Mouse (Mus musculus) MEL (cell line): ENCODE measurements at regions not wholly inside any gene's neighbourhood (a gene's known extent, or its start where the extent isn't known, plus 50 kb on each side); places are given as distances from the start of the nearest gene placed in this dataset.

Experiments
- DNase-seq: peaks from one replicate; pipeline ENCODE4 v3.0.0; 2011; ENCODE audit warnings: low read depth, low spot score
- H3K27ac ChIP-seq: 2 replicates; pipeline ENCODE4 v1.5.1; 2012; ENCODE audit warnings: low read depth, mild to moderate bottlenecking, control low read depth, low read length, moderate library complexity; ENCODE audit not compliant: control insufficient read depth
- H3K27me3 ChIP-seq, 2 experiments: fragments of 150-350 bp in 1 of 2; sonication (generic) in 1 of 2; 2 replicates each; pipeline ENCODE4 v1.6.1; 2012; ENCODE audit warnings: low read length in 2 of 2, mild to moderate bottlenecking in 2 of 2, improper control_type of control experiment in 1 of 2, moderate library complexity in 1 of 2; ENCODE audit not compliant: insufficient read depth in 2 of 2, control insufficient read depth in 1 of 2
- H3K36me3 ChIP-seq, 2 experiments: 2 replicates each; pipeline ENCODE4 v1.6.1; 2012 to 2014; ENCODE audit warnings: low read length in 2 of 2, improper control_type of control experiment in 1 of 2, inconsistent platforms in 1 of 2, mild to moderate bottlenecking in 1 of 2; ENCODE audit not compliant: insufficient read depth in 2 of 2, control insufficient read depth in 1 of 2
- H3K4me1 ChIP-seq, 2 experiments: fragments of 150-350 bp in 1 of 2; sonication (generic) in 1 of 2; 2 replicates each; pipeline ENCODE4 v1.6.1; 2012; ENCODE audit warnings: low read length in 2 of 2, improper control_type of control experiment in 1 of 2, mild to moderate bottlenecking in 1 of 2; ENCODE audit not compliant: insufficient read depth in 2 of 2, control insufficient read depth in 1 of 2
- H3K4me3 ChIP-seq, 2 experiments: fragments of 150-350 bp in 1 of 2; sonication (generic) in 1 of 2; 2 replicates each; pipeline ENCODE4 v1.5.1; 2012; ENCODE audit warnings: low read depth in 2 of 2, low read length in 2 of 2, mild to moderate bottlenecking in 2 of 2, moderate library complexity in 2 of 2, control low read depth in 1 of 2, improper control_type of control experiment in 1 of 2; ENCODE audit not compliant: control insufficient read depth in 1 of 2, insufficient read depth in 1 of 2
- H3K79me2 ChIP-seq: 2 replicates; pipeline ENCODE4 v1.6.1; 2012; ENCODE audit warnings: mild to moderate bottlenecking, low read length, moderate library complexity; ENCODE audit not compliant: control insufficient read depth, poor library complexity, insufficient read depth
- H3K9ac ChIP-seq: 2 replicates; pipeline ENCODE4 v1.6.1; 2012; ENCODE audit warnings: low read depth, mild to moderate bottlenecking, control low read depth, low read length, moderate library complexity; ENCODE audit not compliant: control insufficient read depth, poor library complexity, severe bottlenecking
- H3K9me3 ChIP-seq: fragments of 150-350 bp; sonication (generic); replicated peaks from 2 replicates; pipeline ENCODE4 v1.6.1; 2012; ENCODE audit warnings: mild to moderate bottlenecking, low read length, improper control_type of control experiment, moderate library complexity; ENCODE audit not compliant: insufficient read depth
- CHD2 ChIP-seq: IDR thresholded peaks from 2 replicates; pipeline ENCODE4 v1.6.1; 2011; ENCODE audit warnings: low read length, improper control_type of control experiment
- CTCF ChIP-seq, 3 experiments: IDR thresholded peaks in 2 of 3; conservative IDR thresholded peaks in 1 of 3; 2 replicates each; pipeline ENCODE4 v1.5.1; 2011 to 2012; ENCODE audit warnings: low read length in 3 of 3, low read depth in 2 of 3, mild to moderate bottlenecking in 2 of 3, improper control_type of control experiment in 1 of 3, inconsistent platforms in 1 of 3, mixed read lengths in 1 of 3, moderate library complexity in 1 of 3; ENCODE audit not compliant: control insufficient read depth in 1 of 3, insufficient read depth in 1 of 3, poor library complexity in 1 of 3, severe bottlenecking in 1 of 3
- ETS1 ChIP-seq: IDR thresholded peaks from 2 replicates; pipeline ENCODE4 v1.6.1; 2012; ENCODE audit warnings: low read depth, mild to moderate bottlenecking, inconsistent platforms, low read length, improper control_type of control experiment, moderate library complexity
- MAFK ChIP-seq: IDR thresholded peaks from 2 replicates; pipeline ENCODE4 v1.6.1; 2011; ENCODE audit warnings: low read depth, mild to moderate bottlenecking, low read length, improper control_type of control experiment, borderline replicate concordance
- MEF2A ChIP-seq: IDR thresholded peaks from 2 replicates; pipeline ENCODE4 v1.6.1; 2014; ENCODE audit warnings: low read depth, mild to moderate bottlenecking, inconsistent platforms, low read length, improper control_type of control experiment; ENCODE audit not compliant: poor library complexity, insufficient replicate concordance, severe bottlenecking; ENCODE audit errors: extremely low read depth
- MXI1 ChIP-seq: IDR thresholded peaks from 2 replicates; pipeline ENCODE4 v1.6.1; 2011; ENCODE audit warnings: mild to moderate bottlenecking, low read depth, low read length, improper control_type of control experiment
- MYB ChIP-seq: IDR thresholded peaks from 2 replicates; pipeline ENCODE4 v1.6.1; 2011; ENCODE audit warnings: mild to moderate bottlenecking, low read depth, low read length, improper control_type of control experiment
- MYC ChIP-seq: IDR thresholded peaks from 2 replicates; pipeline ENCODE4 v1.6.1; 2011; ENCODE audit warnings: low read depth, mild to moderate bottlenecking, low read length, improper control_type of control experiment, moderate library complexity
- POLR2A ChIP-seq, 2 experiments: IDR thresholded peaks; 2 replicates each; pipeline ENCODE4 v1.6.1; 2011 to 2012; ENCODE audit warnings: low read length in 2 of 2, mild to moderate bottlenecking in 2 of 2, control low read depth in 1 of 2, improper control_type of control experiment in 1 of 2, low read depth in 1 of 2, moderate library complexity in 1 of 2; ENCODE audit not compliant: control insufficient read depth in 1 of 2, insufficient read depth in 1 of 2, poor library complexity in 1 of 2
- RCOR1 ChIP-seq: IDR thresholded peaks from 2 replicates; pipeline ENCODE4 v1.6.1; 2012; ENCODE audit warnings: low read depth, mild to moderate bottlenecking, inconsistent platforms, low read length, improper control_type of control experiment
- TCF12 ChIP-seq: IDR thresholded peaks from 2 replicates; pipeline ENCODE4 v1.6.1; 2014; ENCODE audit warnings: low read depth, mild to moderate bottlenecking, inconsistent platforms, low read length, improper control_type of control experiment, moderate library complexity
- UBTF ChIP-seq: IDR thresholded peaks from 2 replicates; pipeline ENCODE4 v1.6.1; 2012; ENCODE audit warnings: low read depth, mild to moderate bottlenecking, inconsistent platforms, low read length, improper control_type of control experiment, moderate library complexity, borderline replicate concordance; ENCODE audit not compliant: insufficient read depth
- USF1 ChIP-seq: IDR thresholded peaks from 2 replicates; pipeline ENCODE4 v1.6.1; 2014; ENCODE audit warnings: low read depth, mild to moderate bottlenecking, inconsistent platforms, low read length, improper control_type of control experiment, moderate library complexity
- USF2 ChIP-seq, 2 experiments: IDR thresholded peaks; 2 replicates each; pipeline ENCODE4 v1.6.1; 2011 to 2012; ENCODE audit warnings: improper control_type of control experiment in 2 of 2, low read length in 2 of 2, borderline replicate concordance in 1 of 2, inconsistent platforms in 1 of 2, low read depth in 1 of 2, mild to moderate bottlenecking in 1 of 2; ENCODE audit not compliant: insufficient read depth in 1 of 2
- ZC3H11A ChIP-seq: IDR thresholded peaks from 2 replicates; pipeline ENCODE4 v1.6.1; 2012; ENCODE audit warnings: low read depth, mild to moderate bottlenecking, inconsistent platforms, low read length, improper control_type of control experiment
- ZNF384 ChIP-seq: IDR thresholded peaks from 2 replicates; pipeline ENCODE4 v1.6.1; 2012; ENCODE audit warnings: low read depth, mild to moderate bottlenecking, inconsistent platforms, low read length, improper control_type of control experiment

- DNase-seq: no peak
- Histone ChIP-seq H3K4me1 (no peaks in the 10 kb centered on the region), H3K4me3 (no peak overlapping the region), H3K9me3 (no peaks in the 10 kb centered on the region), H3K36me3 (no peaks in the 10 kb centered on the region), H3K9ac (no peak overlapping the region), H3K27ac (no peak overlapping the region), H3K79me2 (no peaks in the 10 kb centered on the region), H3K27me3 (no peaks in the 10 kb centered on the region)
- TF ChIP-seq UBTF: no peak
- no peak for TF ChIP-seq USF1
- TF ChIP-seq ZC3H11A: no peak
- no peak for TF ChIP-seq MYC
- TF ChIP-seq RCOR1: no peak
- TF ChIP-seq ZNF384: no peak
- TF ChIP-seq ETS1: no peak
- TF ChIP-seq CTCF (IDR thresholded peaks at IDR 0.05 in 2 of 3, conservative IDR thresholded peaks at IDR 0.05 in 1 of 3; ENCODE audit: control insufficient read depth in 1 of 3, insufficient read depth in 1 of 3, low read depth in 2 of 3, low read length in 3 of 3, poor library complexity in 1 of 3, severe bottlenecking in 1 of 3): no peak
- TF ChIP-seq POLR2A (IDR thresholded peaks at IDR 0.05; ENCODE audit: control insufficient read depth in 1 of 2, insufficient read depth in 1 of 2, low read depth in 1 of 2, low read length in 2 of 2, poor library complexity in 1 of 2): no peak
- TF ChIP-seq CHD2: no peak
- no peak for TF ChIP-seq MEF2A
- TF ChIP-seq USF2 (IDR thresholded peaks at IDR 0.05; ENCODE audit: borderline replicate concordance in 1 of 2, insufficient read depth in 1 of 2, low read depth in 1 of 2, low read length in 2 of 2): no peak
- no peak for TF ChIP-seq MYB
- TF ChIP-seq MXI1: no peak
- TF ChIP-seq TCF12: no peak
- no peak for TF ChIP-seq MAFK
These were observed 1323.6 kb upstream of the 1700008P02Rik start for GRCm38 (mm10) chr3:7943646-7944381.
